Mouse (Mus musculus) B cell, adult 67 days (primary cell): ENCODE measurements around the gene Scgb2b15. TPM values are rescaled to one million over a fixed set of nuclear protein-coding genes. Genes with fewer than 3 reads are reported as not detected.

Experiments used
- total RNA-seq, 2 experiments: library from RNA; stranded (reverse); gene quantifications; 4 replicates each; pipeline ENCODE4 v1.2.4; 2023

Scgb2b15 gene
- total RNA-seq: not detected

DNA sequence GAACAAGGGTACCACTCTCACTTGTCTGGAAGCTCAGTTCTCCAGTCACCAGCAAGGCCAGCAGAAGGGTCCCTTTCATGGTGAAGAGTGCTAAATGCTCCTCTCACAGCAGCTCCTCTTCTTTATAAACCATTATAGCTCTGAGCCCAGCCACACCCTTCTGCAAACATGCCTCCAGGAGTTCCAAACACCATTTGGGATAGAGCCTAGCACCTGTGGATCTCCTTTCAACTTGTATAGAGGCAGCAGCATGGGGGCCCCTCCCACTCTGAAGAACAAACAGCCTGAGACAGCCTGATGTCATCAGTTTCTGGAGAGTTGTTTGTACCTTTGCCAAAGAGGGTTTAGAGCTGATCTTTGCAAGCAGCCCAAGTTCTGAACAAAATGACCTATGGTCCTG, at the start of gene Scgb2b15:
TSS of gene Scgb2b15 (minus strand) at position 101 of the 400 bp plus-strand sequence.

DNA sequence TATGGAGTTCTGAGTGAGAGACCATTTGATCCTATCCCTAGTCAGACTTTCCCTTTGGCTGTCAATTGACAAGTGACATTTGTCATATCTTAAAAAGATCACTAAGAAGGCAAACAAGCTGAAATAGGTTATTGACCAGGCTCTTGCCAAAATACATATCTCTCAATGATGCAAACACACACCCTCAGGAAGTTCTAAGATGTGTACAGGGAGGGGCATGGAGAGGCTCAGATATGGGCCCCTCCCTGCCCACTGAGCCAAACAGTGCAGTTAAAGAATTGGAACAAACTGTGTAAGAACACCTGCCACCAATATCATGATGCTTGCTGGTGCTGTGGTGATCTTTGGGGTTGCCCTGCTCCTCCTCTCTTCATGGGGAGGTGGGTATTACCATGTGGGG, 6.8 kb upstream of the Scgb2b15 start, which contains the start of gene Scgb1b15:
TSS of gene Scgb1b15 (plus strand) at position 301 of the 400 bp plus-strand sequence.

Other genes with a start within 250 kb of the Scgb2b15 start
- gene Scgb1b15, start 6.9 kb upstream of the Scgb2b15 start, total RNA-seq: not detected
- gene Scgb2b17, start 226.9 kb upstream of the Scgb2b15 start, total RNA-seq: not detected
- gene Scgb1b17, start 233.8 kb upstream of the Scgb2b15 start, total RNA-seq: not detected